Comparison of ENCODE assay signal across 23 mouse cellular contexts in the genomic region with DNA sequence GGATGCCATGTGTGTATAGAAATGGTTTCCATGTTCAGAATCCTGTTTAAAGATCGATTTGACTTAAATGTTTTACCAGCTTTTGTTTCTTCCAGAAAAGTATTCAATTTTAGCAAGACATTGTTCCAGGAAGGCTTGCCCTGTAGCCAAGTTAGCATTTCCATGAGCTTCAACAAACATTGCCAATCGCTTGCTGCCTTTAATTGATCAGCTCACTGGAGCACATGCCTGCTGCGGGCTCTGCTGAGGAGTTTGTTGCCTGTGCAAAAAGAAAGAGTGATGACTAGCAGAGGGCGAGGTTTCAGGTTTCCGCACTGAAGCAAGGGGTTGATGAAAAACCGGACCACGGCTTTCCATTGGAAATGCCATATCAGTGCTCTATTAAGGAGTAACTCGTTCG. TPM values are rescaled to one million over a fixed set of nuclear protein-coding genes. Genes with fewer than 3 reads are reported as not detected.
A peak's percentile ranks its signal among the peaks of the same experiment; 100 is the strongest.
DNase-seq lines count a peak whose midpoint lies in the region; ATAC-seq and TF ChIP-seq lines count a peak whose summit lies in the region.
"Had no signal": no experiment of that assay in that cellular context is flagged by ENCODE, and none has a peak within 500 bp of the region (broad histone marks: within the 10 kb centered on the region; RNA-seq: fewer than 3 reads in every experiment).

No protein-coding gene starts in this region.

- no peaks in the 10 kb centered on the region for H3K36me3 ChIP-seq in embryonic facial prominence, embryonic 13.5 days
- no peaks in the 10 kb centered on the region for H3K36me3 ChIP-seq in limb, embryonic 10.5 days
- H3K36me3 ChIP-seq in limb, embryonic 14.5 days (ENCODE audit: control insufficient read depth, insufficient read depth, low read length): no peaks in the 10 kb centered on the region
- H3K36me3 ChIP-seq: forebrain, embryonic 15.5 days; heart, embryonic 10.5 days; heart, embryonic 15.5 days; hindbrain, embryonic 13.5 days had no signal

- H3K27me3 ChIP-seq in embryonic facial prominence, embryonic 13.5 days: no peaks in the 10 kb centered on the region
- no peaks in the 10 kb centered on the region for H3K27me3 ChIP-seq in limb, embryonic 10.5 days (ENCODE audit: low read depth, poor library complexity, severe bottlenecking)
- no peaks in the 10 kb centered on the region for H3K27me3 ChIP-seq in limb, embryonic 14.5 days (ENCODE audit: control insufficient read depth, insufficient read depth, low read length)
- H3K27me3 ChIP-seq: forebrain, embryonic 15.5 days; heart, embryonic 15.5 days; hindbrain, embryonic 13.5 days; Patski had no signal

- H3K9ac ChIP-seq in embryonic facial prominence, embryonic 13.5 days: no peak overlapping the region
- no peak overlapping the region for H3K9ac ChIP-seq in limb, embryonic 14.5 days (ENCODE audit: low read depth, low read length, severe bottlenecking)
- H3K9ac ChIP-seq: forebrain, embryonic 15.5 days; heart, embryonic 15.5 days; hindbrain, embryonic 13.5 days had no signal

- ATAC-seq in embryonic facial prominence, embryonic 13.5 days (ENCODE audit: insufficient number of reproducible peaks, insufficient read depth, low FRiP score, low TSS enrichment, low read depth): no peak
- no peak for ATAC-seq in limb, embryonic 14.5 days (ENCODE audit: low FRiP score, low read depth)
- ATAC-seq: activated CD4-positive, CD25-positive, alpha-beta regulatory T cell, adult 4 months; forebrain, embryonic 15.5 days; hindbrain, postnatal 0 days; Patski had no signal

- no peak overlapping the region for H3K4me3 ChIP-seq in embryonic facial prominence, embryonic 13.5 days
- H3K4me3 ChIP-seq in limb, embryonic 10.5 days: no peak overlapping the region
- no peak overlapping the region for H3K4me3 ChIP-seq in limb, embryonic 14.5 days (replicated peaks; ENCODE audit: low read length)
- H3K4me3 ChIP-seq: forebrain, embryonic 15.5 days; heart, embryonic 10.5 days; heart, embryonic 15.5 days; hindbrain, embryonic 13.5 days had no signal

- H3K9me3 ChIP-seq in embryonic facial prominence, embryonic 13.5 days: no peaks in the 10 kb centered on the region
- H3K9me3 ChIP-seq in limb, embryonic 10.5 days (replicated peaks): no peaks in the 10 kb centered on the region
- peaks cover 7% of the 10 kb centered on the region; the same call in 1 of the 2 replicates for H3K9me3 ChIP-seq in limb, embryonic 14.5 days (ENCODE audit: control insufficient read depth, low read length)
- H3K9me3 ChIP-seq: forebrain, embryonic 15.5 days; heart, embryonic 10.5 days; heart, embryonic 15.5 days had no signal

- peak; percentile 43 for DNase-seq in embryo, embryonic 11 days
- DNase-seq in embryo, embryonic 10.5 days (ENCODE audit: low spot score): no peak
- DNase-seq in limb, embryonic 10.5 days (ENCODE audit: low spot score): peak; percentile 51
- peak; percentile 47 for DNase-seq in limb, embryonic 14.5 days (ENCODE audit: low spot score)
- no peak for DNase-seq in thymus, postnatal 25 days
- DNase-seq in gastrocnemius, postnatal 10 days: no peak
- no peak for DNase-seq in cerebellum, postnatal 25 days
- DNase-seq: adrenal gland, postnatal 14 days; cerebellum, adult 18-20 months; cerebellum, adult 9-11 months; gastrocnemius, postnatal 25 days; heart, postnatal 14 days; kidney, adult 11 months had no signal

- H3K4me2 ChIP-seq in embryonic facial prominence, embryonic 13.5 days: peak overlapping the region; percentile 20
- H3K4me2 ChIP-seq in limb, embryonic 14.5 days (replicated peaks; ENCODE audit: low read depth, low read length, severe bottlenecking): no peak overlapping the region
- H3K4me2 ChIP-seq: forebrain, embryonic 15.5 days; heart, embryonic 15.5 days; hindbrain, embryonic 13.5 days had no signal

- 24% methylated on average over 9 of the region's 9 CpGs for WGBS in embryonic facial prominence, embryonic 13.5 days
- 48% methylated on average over 9 of the region's 9 CpGs for WGBS in limb, embryonic 10.5 days
- 28% methylated on average over 9 of the region's 9 CpGs for WGBS in limb, embryonic 14.5 days

- peaks cover 33% of the 10 kb centered on the region for H3K4me1 ChIP-seq in embryonic facial prominence, embryonic 13.5 days
- H3K4me1 ChIP-seq in limb, embryonic 10.5 days: peaks cover 58% of the 10 kb centered on the region
- peaks cover 45% of the 10 kb centered on the region for H3K4me1 ChIP-seq in limb, embryonic 14.5 days (ENCODE audit: control insufficient read depth, insufficient read depth, low read length)

- no peak for TF ChIP-seq POLR2A in limb, embryonic 14.5 days (IDR thresholded peaks at IDR 0.05; ENCODE audit: borderline replicate concordance, extremely low read depth, insufficient read depth, insufficient read length)

- H3K27ac ChIP-seq in embryonic facial prominence, embryonic 13.5 days: peak overlapping the region; percentile 57
- peak overlapping the region; percentile 30 for H3K27ac ChIP-seq in limb, embryonic 10.5 days
- peak overlapping the region; percentile 68 for H3K27ac ChIP-seq in limb, embryonic 14.5 days (replicated peaks; ENCODE audit: low read depth, low read length)
- H3K27ac ChIP-seq: forebrain, embryonic 15.5 days; heart, embryonic 10.5 days; heart, embryonic 15.5 days; hindbrain, embryonic 13.5 days; hindbrain, postnatal 0 days had no signal

RNA-seq across cellular contexts. Expression of a gene that starts 58.0 kb away (rescaled TPM):
- 51.0 and 58.7 TPM in 2 replicates for polyA plus RNA-seq in embryonic facial prominence, embryonic 13.5 days (2015; fragmentation: Nextera tagmentation; extraction: Ambion mirVana)
- polyA plus RNA-seq in limb, embryonic 10.5 days (2016; fragmentation: Nextera tagmentation; extraction: Ambion mirVana): 86.9 and 97.3 TPM in 2 replicates
- 68.1 and 102 TPM in 2 replicates for polyA plus RNA-seq in limb, embryonic 14.5 days (2012; rRNA removed)
- 70.0 and 90.7 TPM in 2 replicates for polyA plus RNA-seq in limb, embryonic 14.5 days (2014; fragmentation: Nextera tagmentation; extraction: Ambion mirVana)
- 10 to 100 TPM; 16.8 to 18.1 TPM for total RNA-seq in gastrocnemius, postnatal 10 days (2021)
- total RNA-seq: granulocyte monocyte progenitor cell, adult 5-6 weeks; MEL had no signal
- polyA plus RNA-seq: activated CD4-positive, CD25-positive, alpha-beta regulatory T cell, adult 4 months had no signal

Comparison
In these comparisons a context has a peak if more than half of its experiments do, and no peak if none do; other contexts are left out.
1. DNase-seq: peak in embryo, embryonic 11 days (single experiment), limb, embryonic 10.5 days (single experiment) and limb, embryonic 14.5 days (single experiment); none in embryo, embryonic 10.5 days (single experiment), thymus, postnatal 25 days (single experiment), gastrocnemius, postnatal 10 days (single experiment) and cerebellum, postnatal 25 days (0 of 2).
2. Peak in every context shown above with its lines, with median percentiles within 50 percentile points of each other: H3K27ac ChIP-seq.